Mouse (Mus musculus): ENCODE measurements at regions not wholly inside any gene's neighbourhood (a gene's known extent, or its start where the extent isn't known, plus 50 kb on each side); places are given as distances from the start of the nearest gene placed in this dataset.

GRCm38 (mm10) chr4:153271376-153271775, 211.2 kb downstream of the Ajap1 start:
- Histone ChIP-seq H3K27me3 (replicated peaks) (no peaks in the 10 kb centered on the region), H3K4me2 (ENCODE audit: insufficient read depth, low read depth, poor library complexity, severe bottlenecking) (no peak overlapping the region), H3K4me3 (replicated peaks in 1 of 3; ENCODE audit: low read depth in 2 of 3, low read length in 2 of 3, poor library complexity in 1 of 3) (no peak overlapping the region), H3K4me1 (ENCODE audit: control insufficient read depth in 1 of 2, insufficient read depth in 2 of 2) (no peaks in the 10 kb centered on the region), H3K9ac (ENCODE audit: insufficient read depth, low read depth) (no peak overlapping the region), H3K36me3 (replicated peaks in 1 of 2; ENCODE audit: control insufficient read depth in 1 of 2, insufficient read depth in 1 of 2, low read length in 1 of 2) (no peaks in the 10 kb centered on the region), H3K9me3 (replicated peaks; ENCODE audit: low read length) (peaks cover 90% of the 10 kb centered on the region), H3K79me2 (replicated peaks; ENCODE audit: control insufficient read depth, extremely low read depth, insufficient read depth, poor library complexity, severe bottlenecking) (no peaks in the 10 kb centered on the region), H3K27ac (ENCODE audit: insufficient read depth, low read depth) (no peak overlapping the region)
- no peak for DNase-seq (ENCODE audit: extremely low read depth)
- no peak for TF ChIP-seq MEF2A (IDR thresholded peaks at IDR 0.05; ENCODE audit: borderline replicate concordance, low read depth, low read length)
- TF ChIP-seq E2F4 (IDR thresholded peaks at IDR 0.05; ENCODE audit: insufficient replicate concordance, low read depth, low read length), result no peak
- TF ChIP-seq SMC3 (IDR thresholded peaks at IDR 0.05; ENCODE audit: low read depth, low read length), result no peak
- no peak for TF ChIP-seq NELFE (IDR thresholded peaks at IDR 0.05; ENCODE audit: low read depth, low read length)
- no peak for TF ChIP-seq JUND (conservative IDR thresholded peaks at IDR 0.05; ENCODE audit: low read depth, low read length)
- no peak for TF ChIP-seq POLR2A (IDR thresholded peaks at IDR 0.05; ENCODE audit: low read depth, low read length)
- TF ChIP-seq NRF1 (IDR thresholded peaks at IDR 0.05; ENCODE audit: low read depth, low read length), result no peak
- no peak for TF ChIP-seq RCOR1 (conservative IDR thresholded peaks at IDR 0.05; ENCODE audit: low read depth, low read length)
- no peak for TF ChIP-seq ZNF384 (IDR thresholded peaks at IDR 0.05; ENCODE audit: low read depth, low read length)
- in situ Hi-C loops (cut with MboI; ENCODE audit: low pct_ligation_motif_present, low pct_unique_long_range_greater_than_20kb, low sequenced_read_pairs), result no loop called here
- dilution Hi-C loops (cut with MboI; ENCODE audit: extremely low pct_ligation_motif_present, extremely low pct_unique_long_range_greater_than_20kb, low sequenced_read_pairs), result no loop called here

DNA sequence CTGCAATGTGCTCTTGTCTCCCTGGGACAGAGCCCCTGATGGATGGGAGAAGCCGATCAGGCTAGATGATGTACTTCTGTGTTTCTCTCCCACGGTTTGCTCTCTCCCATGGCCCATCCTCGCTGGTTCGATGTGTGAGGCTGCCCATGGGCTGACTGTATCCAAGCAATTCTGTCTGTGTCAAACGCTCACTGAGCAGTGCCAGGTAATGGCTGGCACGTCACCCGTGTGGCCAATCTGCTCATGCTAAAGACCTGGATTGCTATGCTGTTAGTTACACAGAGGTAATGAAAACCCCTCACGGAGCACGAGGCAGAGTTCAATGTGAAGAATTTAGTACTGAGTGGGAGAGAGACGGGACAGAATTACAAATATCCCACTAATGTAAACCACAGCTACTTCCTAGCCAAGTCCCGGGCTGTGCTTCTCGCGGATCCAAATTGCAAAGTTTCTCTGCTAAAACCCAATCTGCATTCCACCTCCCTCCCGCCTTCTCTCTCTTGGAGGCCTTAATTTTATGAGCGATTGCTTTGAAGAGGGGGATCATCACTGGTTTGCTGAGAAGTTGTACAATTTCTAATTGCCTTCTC, 219.3 kb downstream of the Ajap1 start:
- H3K27ac ChIP-seq (ENCODE audit: insufficient read depth, low read depth), result no peak overlapping the region
- dilution Hi-C loops (cut with MboI; ENCODE audit: extremely low pct_ligation_motif_present, extremely low pct_unique_long_range_greater_than_20kb, low sequenced_read_pairs), result no loop called here
- no peak overlapping the region for H3K4me2 ChIP-seq (ENCODE audit: insufficient read depth, low read depth, poor library complexity, severe bottlenecking)
- in situ Hi-C loops (cut with MboI; ENCODE audit: low pct_ligation_motif_present, low pct_unique_long_range_greater_than_20kb, low sequenced_read_pairs), result no loop called here
- no peak overlapping the region for H3K4me3 ChIP-seq (replicated peaks in 1 of 3; ENCODE audit: low read depth in 2 of 3, low read length in 2 of 3, poor library complexity in 1 of 3)
- H3K9ac ChIP-seq (ENCODE audit: insufficient read depth, low read depth), result no peak overlapping the region
- no peaks in the 10 kb centered on the region for H3K36me3 ChIP-seq (replicated peaks in 1 of 2; ENCODE audit: control insufficient read depth in 1 of 2, insufficient read depth in 1 of 2, low read length in 1 of 2)
- TF ChIP-seq ELF1 (IDR thresholded peaks at IDR 0.05; ENCODE audit: low read depth, low read length), result no peak
- TF ChIP-seq USF2 (conservative IDR thresholded peaks at IDR 0.05; ENCODE audit: low read depth, low read length), result no peak
- TF ChIP-seq RAD21 (IDR thresholded peaks at IDR 0.05; ENCODE audit: low read depth, low read length), result no peak
- no peak for TF ChIP-seq GABPA (IDR thresholded peaks at IDR 0.05; ENCODE audit: insufficient replicate concordance, low read depth, low read length)
- TF ChIP-seq ZMIZ1 (IDR thresholded peaks at IDR 0.05; ENCODE audit: low read depth, low read length), result no peak
- TF ChIP-seq SIN3A (IDR thresholded peaks at IDR 0.05; ENCODE audit: low read length), result no peak
- no peak for TF ChIP-seq E2F4 (IDR thresholded peaks at IDR 0.05; ENCODE audit: insufficient replicate concordance, low read depth, low read length)
- no peak for TF ChIP-seq ETS1 (conservative IDR thresholded peaks at IDR 0.05; ENCODE audit: low read depth, low read length)
- TF ChIP-seq MAZ (IDR thresholded peaks at IDR 0.05; ENCODE audit: low read depth, low read length), result no peak
- TF ChIP-seq ZC3H11A (IDR thresholded peaks at IDR 0.05; ENCODE audit: low read depth, low read length), result no peak
- peaks cover 94% of the 10 kb centered on the region for H3K9me3 ChIP-seq (replicated peaks; ENCODE audit: low read length)
- no peaks in the 10 kb centered on the region for H3K4me1 ChIP-seq (ENCODE audit: control insufficient read depth in 1 of 2, insufficient read depth in 2 of 2)
- no peaks in the 10 kb centered on the region for H3K79me2 ChIP-seq (replicated peaks; ENCODE audit: control insufficient read depth, extremely low read depth, insufficient read depth, poor library complexity, severe bottlenecking)
- H3K27me3 ChIP-seq (replicated peaks), result no peaks in the 10 kb centered on the region
- no peak for DNase-seq (ENCODE audit: extremely low read depth)
